Mouse (Mus musculus): ENCODE measurements around the gene Usp53. TPM values are rescaled to one million over a fixed set of nuclear protein-coding genes. Genes with fewer than 3 reads are reported as not detected.

Gene Usp53
- total and polyA plus RNA-seq, 2 experiments from 2014 or later: 13.1 to 14.1 TPM

GRCm38 (mm10) chr3:122887505-122888301, 96.6 kb downstream of the Usp53 start:
- 74% methylated on average over 4 of the region's 4 CpGs for WGBS
- Histone ChIP-seq H3K9me3 (ENCODE audit: low read length) (no peaks in the 10 kb centered on the region), H3K9ac (replicated peaks; ENCODE audit: low read length, poor library complexity, severe bottlenecking) (no peak overlapping the region), H3K36me3 (ENCODE audit: insufficient read depth, low read length) (no peaks in the 10 kb centered on the region), H3K4me3 (ENCODE audit: low read depth, low read length) (no peak overlapping the region), H3K4me2 (ENCODE audit: low read depth, low read length, poor library complexity, severe bottlenecking) (no peak overlapping the region), H3K27me3 (ENCODE audit: insufficient read depth, low read length) (no peaks in the 10 kb centered on the region), H3K27ac (ENCODE audit: low read depth, low read length) (no peak overlapping the region), H3K4me1 (ENCODE audit: insufficient read depth, low read length) (no peaks in the 10 kb centered on the region)
- ATAC-seq (ENCODE audit: low FRiP score): no peak
- no peak for TF ChIP-seq CTCF (IDR thresholded peaks at IDR 0.05)
- no peak for DNase-seq (ENCODE audit: low spot score)

Small RNAs within 50 kb of the gene (microRNA-seq; reads per million reads assigned to microRNA genes)
- gene Gm22066 (ENCODE audit: borderline number of aligned reads): not detected

Other genes with a start within 250 kb of the Usp53 start
- not detected in 2 replicates for gene Fabp2, start 89.4 kb downstream of the Usp53 start, total RNA-seq (2014; rRNA removed)
- not detected in 2 replicates for gene Fabp2, start 89.4 kb downstream of the Usp53 start, polyA plus RNA-seq (2015; fragmentation: Nextera tagmentation; extraction: Ambion mirVana)
- gene Gm10959, start 65.2 kb downstream of the Usp53 start, total RNA-seq (2014; rRNA removed): not detected in 2 replicates
- gene Gm10959, start 65.2 kb downstream of the Usp53 start, polyA plus RNA-seq (2015; fragmentation: Nextera tagmentation; extraction: Ambion mirVana): not detected in 2 replicates
- gene 1810037I17Rik, start 60.3 kb downstream of the Usp53 start, total RNA-seq (2014; rRNA removed): 21.9 and 32.3 TPM in 2 replicates
- 90.8 and 94.5 TPM in 2 replicates for gene 1810037I17Rik, start 60.3 kb downstream of the Usp53 start, polyA plus RNA-seq (2015; fragmentation: Nextera tagmentation; extraction: Ambion mirVana)
- gene Myoz2, start 50.5 kb upstream of the Usp53 start, total RNA-seq (2014; rRNA removed): 0.27 TPM in 1 of 2 replicates, not detected in the other
- not detected in 2 replicates for gene Myoz2, start 50.5 kb upstream of the Usp53 start, polyA plus RNA-seq (2015; fragmentation: Nextera tagmentation; extraction: Ambion mirVana)

Data from midbrain, postnatal 0 days (tissue).